Mouse (Mus musculus) urinary bladder, postnatal 10 days (tissue): ENCODE measurements around the gene Zfp575.

Experiments
- DNase-seq: peaks from one replicate; pipeline ENCODE4 v3.0.0; 2022; ENCODE audit warnings: low spot score

The Zfp575 gene

DNA sequence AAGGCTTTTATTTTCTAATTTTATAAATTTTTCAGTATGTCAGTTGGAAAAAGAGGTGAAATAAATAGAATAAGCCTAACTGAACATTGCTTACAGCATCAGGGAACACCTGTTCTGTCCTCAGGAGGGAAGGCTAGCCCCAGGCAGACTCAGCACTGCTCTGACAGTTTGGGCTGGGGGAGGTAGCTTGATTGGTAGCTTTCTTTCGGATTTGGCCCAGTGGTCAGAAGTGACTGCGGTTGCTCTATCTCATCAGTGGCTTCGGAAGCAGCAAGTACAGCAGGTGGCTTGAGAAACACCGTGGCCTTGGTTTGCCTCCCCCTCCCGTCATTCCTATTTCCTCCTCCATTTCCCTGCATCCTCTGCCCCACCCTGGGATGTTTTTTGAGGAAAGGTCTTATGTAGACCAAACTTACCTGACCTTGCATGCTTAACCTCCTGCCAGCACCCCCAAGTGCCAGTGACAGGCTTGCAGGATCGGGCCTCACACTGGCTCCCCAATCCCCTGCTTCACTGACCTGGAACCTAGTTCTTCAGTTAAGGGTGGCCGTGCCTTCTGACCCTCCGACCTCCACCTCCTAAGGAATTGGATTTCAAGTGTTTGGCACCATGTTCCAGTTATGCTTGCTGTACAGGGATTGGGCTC is 24.1 kb downstream of the Zfp575 start:
- no peak for DNase-seq

DNA sequence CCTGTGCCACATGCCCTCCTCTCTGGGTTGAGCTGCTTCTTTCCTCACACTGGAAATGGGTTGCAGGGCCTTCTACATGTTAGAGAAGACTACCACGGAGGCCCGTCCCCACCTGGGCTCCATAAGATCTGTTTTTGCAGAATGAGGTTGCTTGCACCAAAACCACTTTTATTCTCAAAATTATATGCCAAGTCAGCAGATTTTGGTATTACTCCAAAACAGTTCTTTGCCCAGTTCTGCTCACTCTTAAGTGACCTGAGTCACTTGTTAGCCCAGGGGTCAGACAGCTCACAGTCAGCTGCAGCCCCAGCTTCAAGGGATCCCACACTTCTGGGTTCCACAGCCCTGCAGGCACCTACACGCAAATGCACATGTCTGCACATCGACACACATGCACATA is 26.0 kb downstream of the Zfp575 start:
- no peak for DNase-seq

DNA sequence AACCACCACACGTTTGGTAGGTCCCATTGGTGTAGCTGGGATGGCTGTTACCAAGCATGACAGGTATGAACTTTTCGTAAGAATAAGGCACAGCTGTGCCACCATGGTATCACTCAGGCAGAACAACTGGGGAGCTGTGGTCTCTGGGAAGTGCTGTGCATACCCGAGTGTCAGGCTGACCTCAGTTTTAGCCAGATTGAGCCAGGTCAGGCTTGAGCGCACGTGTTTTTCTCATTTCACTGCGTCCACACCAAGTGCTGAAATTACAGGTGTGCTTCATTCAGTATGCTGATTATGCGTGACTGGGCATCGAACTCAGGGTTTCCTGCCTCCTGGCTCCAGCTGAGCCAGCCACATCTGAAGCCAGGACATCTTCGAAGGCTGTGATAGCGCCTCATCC is 31.7 kb downstream of the Zfp575 start:
- DNase-seq, result no peak

DNA sequence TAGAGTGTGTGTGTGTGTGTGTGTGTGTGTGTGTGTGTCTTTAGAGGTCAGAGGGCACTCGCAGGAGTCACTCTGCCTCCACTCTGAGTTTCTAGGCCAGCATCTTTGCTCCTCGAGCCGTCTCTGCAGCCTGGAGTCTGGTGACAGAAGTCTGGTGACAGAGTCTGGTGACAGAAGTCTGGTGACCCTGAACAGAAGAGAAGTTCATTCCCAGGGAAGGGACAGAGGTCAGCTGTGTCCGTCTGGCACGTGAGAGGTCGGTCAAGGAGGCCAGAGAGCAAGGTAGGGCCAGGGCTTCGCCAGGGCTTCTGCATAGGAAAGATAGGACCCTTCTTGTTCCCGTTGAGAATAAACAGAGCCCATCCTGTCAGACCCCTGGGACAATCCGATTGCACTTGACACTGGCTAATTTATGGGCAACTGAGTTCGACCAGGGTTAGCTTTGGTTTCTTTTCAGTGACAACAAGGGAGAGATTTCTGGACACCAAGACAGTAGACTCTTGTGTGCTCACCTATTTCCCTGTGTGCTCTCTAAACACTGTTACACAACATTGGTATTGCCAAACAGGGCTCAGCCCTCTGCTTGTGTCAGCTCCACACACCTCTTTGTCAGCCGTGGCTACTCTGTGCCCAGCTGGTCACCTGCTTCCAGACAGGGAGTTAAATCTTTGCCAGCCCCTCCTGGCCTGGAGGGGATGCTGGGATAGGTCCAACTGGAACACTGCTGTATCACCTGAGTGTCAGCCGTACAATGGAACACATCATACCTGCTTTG is 35.3 kb downstream of the Zfp575 start:
- no peak for DNase-seq

DNA sequence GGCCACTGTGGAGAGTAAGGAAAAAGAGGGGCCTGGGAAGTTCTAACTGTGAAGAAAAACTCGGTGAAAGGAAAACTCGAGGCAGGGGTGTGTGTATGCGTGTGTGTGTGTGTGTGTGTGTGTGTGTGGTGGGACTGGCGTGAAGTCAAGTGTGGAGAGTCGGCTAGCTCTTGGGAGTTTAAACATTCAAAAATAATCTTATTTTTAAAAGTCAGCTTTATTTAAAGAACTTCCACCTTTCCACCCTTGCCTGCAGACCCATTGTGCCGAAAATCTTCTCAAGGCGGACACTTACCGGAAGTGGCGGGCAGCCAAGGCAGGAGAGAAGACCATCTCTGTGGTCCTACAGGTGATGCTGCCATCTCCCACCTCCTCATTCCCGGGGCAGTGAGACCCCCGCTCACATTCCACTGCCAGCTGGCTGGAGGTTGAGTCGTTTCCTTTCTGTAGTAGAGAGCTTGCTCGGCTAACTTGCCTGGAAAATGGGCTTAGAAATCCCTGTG is 39.9 kb downstream of the Zfp575 start:
- DNase-seq, result no peak

DNA sequence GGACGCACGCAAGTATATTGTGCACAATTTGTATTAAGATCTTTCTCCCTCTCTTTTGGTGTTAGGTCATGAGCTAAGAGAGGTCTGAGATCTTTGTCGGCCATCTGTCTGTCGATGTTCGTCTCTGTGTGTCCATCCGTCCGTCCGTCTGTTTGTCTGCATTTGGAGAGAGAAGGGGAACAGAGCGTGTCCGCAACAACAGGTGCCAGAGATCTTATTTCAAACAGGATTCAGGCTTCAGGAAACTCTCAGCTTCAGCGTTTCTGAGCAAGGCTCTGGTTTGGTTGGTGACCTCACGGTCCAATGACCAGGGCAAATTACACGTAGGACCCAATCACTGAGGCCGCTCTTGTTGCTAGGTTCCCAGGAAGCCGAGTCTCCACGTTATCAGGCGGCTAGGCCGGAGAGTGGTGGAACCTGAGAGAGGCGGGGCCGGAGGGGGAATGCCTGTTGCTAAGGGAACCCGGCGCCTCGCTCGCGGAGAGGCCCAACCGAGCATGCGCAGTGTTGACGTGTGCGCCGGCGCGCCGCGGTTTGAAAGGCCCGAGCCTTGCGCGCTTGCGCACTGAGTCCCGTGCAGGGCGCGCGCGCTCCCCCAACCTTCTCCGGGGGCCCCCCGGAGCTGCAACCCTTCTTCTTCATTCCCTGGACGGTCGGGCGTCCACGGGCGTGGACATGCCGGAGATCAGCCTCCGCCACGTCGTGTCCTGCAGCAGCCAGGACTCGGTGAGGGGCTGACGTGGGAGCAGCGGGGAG is 40.6 kb downstream of the Zfp575 start:
- DNase-seq, result peak; percentile 96

DNA sequence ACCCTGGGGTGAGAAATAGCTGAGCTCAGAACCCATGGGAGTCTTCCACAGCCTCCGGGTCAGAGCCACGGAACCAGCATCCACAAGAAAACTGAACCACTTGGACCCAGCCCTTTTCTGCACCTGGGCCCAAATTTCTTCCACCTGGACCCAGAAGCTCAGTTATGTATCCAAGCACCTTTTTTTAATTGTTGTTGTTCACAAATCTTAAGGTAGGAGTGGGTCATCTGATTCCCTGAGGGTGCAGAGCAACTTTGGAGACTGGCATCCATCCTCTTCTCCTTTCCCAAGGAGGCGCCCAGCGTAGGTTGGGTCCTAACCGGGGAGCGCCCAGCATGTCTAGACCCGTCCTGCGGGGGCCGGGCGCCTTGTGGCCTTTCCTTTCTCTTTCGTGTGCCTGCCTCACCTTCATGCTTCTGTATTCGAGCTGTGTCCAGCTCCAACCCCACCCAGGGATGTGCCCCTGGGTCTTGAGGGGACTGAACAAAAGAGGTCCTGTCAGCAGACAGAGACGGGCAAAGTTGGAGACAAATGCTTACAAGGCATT is 41.3 kb downstream of the Zfp575 start, which contains the start of the genes Pinlyp and Xrcc1:
Gene Pinlyp (minus strand): TSS at position 51 of the 547 bp plus-strand sequence.
Gene Xrcc1 (plus strand): TSS at position 222 of the 547 bp plus-strand sequence.
- DNase-seq, result no peak

DNA sequence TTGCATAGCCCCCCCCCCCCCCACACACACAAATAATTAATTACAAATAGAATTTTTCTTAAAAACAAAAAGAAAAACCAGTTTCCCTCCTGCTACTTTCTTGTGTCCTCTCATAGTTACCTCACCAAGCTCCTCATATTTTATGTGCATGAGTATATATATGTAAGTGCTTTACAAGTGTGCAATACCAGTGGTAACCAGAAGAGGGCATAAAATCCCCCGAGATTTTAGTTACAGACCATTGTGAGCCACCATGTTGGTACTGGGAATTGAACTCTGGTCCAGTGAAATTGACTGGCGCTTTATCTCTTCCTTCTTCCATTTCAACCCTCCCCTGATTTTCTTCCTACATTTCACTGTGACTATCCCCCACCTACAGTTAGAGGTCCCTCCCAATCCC is 42.9 kb downstream of the Zfp575 start:
- no peak for DNase-seq

DNA sequence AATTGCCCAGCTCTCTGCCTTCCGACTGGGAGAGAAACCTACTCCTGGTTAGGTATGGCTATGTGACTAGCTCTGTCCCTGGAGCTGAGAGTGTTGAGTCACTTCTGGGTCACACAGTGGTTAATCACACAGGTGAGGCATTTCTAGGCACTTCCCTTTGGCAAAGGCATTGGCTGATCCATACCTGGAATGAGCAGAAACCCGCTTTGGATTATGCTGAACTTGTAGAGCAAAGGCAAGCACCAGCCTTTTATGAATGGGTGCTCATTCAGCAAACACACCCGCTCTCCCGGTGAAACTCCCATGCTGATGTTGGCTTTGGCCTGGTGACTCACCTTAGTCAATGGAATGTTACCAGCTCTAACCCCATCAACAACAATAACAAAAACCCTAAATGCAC is 47.8 kb downstream of the Zfp575 start:
- no peak for DNase-seq

DNA sequence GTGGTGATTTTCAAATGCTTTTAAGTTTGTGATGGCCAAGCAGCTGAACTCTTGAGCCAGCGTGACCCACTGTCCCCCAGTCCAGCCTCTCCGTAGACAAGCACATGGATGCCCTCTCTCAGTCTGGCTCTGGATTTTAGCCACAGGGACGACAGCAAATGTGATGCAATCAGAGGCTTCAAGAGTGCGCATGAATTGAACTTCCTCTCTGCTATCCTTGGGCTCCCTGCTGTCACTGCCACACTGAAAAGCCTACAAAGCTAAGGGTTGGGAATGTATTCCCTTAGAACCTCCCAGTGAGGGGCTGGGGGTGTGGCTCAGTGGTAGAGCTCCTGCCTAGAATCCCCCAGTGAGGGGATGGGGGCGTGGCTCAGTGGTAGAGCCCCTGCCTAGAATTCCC is 48.7 kb downstream of the Zfp575 start:
- no peak for DNase-seq

DNA sequence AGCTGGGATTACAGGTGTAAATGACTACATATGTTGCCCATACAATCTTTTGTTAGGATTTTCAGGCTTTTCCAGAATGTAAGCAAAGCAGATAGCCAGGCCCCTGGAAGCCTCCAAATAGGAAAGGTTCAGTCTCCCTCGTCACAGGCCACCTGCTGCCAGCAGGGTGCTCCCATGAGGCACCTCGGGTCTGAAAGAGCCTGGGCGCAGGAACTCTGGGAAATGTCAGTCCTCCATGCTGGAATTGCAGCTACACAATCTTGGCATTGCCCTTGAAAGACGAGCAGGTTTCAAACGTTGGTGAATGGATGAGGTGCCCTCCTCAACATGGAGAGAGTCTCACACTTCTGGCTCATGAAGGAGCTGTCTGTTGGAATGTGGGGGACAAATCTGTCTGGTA is 49.3 kb downstream of the Zfp575 start:
- DNase-seq, result no peak

DNA sequence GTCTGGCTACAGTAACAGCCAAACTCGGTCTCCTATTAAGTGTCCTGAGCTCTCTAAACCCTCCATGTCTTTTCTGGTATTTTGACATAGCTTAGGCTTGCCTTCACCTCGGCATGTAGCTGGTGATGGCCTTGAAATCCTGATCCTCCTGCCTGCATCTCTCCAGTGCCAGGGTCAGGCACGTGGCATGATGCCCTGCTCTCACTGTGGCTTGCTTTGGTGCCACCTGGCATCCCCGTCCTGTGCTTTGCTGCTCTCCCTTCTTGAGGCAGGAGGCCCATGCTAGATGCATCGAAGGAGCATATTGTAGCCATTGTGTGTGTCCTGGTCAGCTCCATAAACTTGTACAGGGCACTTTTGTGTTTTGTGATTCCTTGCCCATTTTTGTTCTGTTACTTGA is 49.9 kb downstream of the Zfp575 start:
- no peak for DNase-seq

DNA sequence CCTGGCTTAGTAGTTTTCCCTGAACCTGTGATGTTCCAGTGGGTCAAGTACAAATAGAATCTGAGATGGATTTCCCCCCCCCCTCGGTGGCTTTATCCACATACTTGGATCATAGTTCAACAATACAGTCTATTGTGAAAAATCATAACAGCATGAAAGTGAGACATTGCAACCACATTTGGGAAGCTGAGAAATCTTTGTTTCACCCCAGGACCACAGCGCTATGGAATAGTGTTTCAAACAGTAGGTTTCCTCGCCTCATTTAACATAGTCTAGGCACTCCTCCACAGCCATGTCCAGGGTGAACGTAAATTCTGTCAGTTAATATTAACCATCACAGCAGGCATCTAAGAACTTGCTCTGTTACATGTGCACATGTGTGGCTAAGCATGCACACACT is 50.4 kb downstream of the Zfp575 start:
- DNase-seq, result no peak

DNA sequence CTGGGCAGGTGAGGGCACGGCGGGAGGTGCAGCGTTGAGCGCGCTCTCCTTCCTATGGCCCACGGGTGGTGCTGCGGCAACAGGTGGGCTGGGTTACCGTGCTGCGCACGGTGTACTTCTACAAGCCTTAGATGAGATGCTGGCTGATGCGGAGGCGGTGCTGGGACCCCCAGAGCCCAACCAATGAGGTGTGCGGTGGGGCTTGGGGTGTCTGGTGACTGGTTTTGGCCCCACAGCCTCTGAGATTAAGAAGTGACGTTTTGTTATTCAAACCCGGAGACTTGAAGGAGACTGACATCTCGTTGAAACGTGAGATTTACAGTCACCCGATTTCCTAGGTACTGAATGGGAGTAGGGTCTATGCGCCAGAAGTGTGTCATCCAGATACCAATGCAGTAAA is 53.1 kb downstream of the Zfp575 start:
- DNase-seq, result no peak
